Mouse (Mus musculus): ENCODE measurements around the gene Acap3. TPM values are rescaled to one million over a fixed set of nuclear protein-coding genes. Genes with fewer than 3 reads are reported as not detected.

The Acap3 gene
- polyA plus RNA-seq, 1 experiment from 2014 or later, result 17.9 TPM

DNA sequence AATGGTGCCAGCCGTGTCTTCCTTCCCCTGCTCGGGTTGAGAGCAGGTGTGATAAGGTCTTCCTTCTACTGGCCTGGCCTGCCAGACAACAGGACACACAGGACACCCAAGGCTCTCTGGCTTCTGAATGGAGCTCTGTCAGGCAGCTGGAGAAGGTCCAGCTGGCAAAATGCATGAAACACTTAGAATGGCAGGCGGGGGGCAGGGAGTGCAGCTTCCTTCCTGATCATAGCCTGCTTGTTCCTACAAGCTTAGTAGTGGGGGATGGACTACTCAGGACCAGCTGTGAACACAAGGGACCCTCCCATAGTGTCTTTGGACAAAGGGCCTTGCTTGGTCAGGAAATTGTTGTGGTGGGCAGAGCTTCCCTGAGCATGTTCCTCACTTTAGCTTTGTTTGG lies 9.6 kb downstream of the Acap3 start:
- peaks cover 46% of the 10 kb centered on the region for H3K36me3 ChIP-seq (ENCODE audit: control insufficient read depth, insufficient read depth, low read length)
- DNase-seq (ENCODE audit: low spot score), result no peak
- WGBS, result 84% methylated on average over 3 of the region's 3 CpGs

DNA sequence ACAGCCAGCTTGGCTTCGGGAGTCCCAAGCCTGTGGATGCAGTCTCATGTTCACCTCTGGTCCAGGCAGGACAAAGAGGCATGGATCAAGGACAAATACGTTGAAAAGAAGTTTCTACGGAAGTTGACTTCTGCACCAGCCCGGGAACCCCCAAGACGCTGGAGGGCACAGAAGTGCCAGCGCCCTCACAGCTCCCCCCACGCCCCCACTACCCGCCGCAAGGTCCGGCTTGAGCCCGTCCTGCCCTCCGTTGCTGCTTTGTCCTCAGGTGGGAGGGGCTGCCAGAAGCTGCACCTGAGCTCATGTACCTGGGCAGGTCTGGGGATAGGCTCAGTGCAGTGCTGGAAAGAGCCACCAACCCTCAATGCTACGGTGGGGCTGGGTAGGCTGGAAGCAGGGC lies 11.6 kb downstream of the Acap3 start:
- ATAC-seq (replicated peaks; ENCODE audit: low FRiP score) (no peak), DNase-seq (ENCODE audit: low spot score) (no peak)
- H3K9ac ChIP-seq (ENCODE audit: low read depth, low read length), result no peak overlapping the region
- H3K27ac ChIP-seq (ENCODE audit: low read depth, low read length), result no peak overlapping the region
- H3K27me3 ChIP-seq (replicated peaks; ENCODE audit: control insufficient read depth, insufficient read depth, low read length), result no peaks in the 10 kb centered on the region
- no peak overlapping the region for H3K4me2 ChIP-seq
- no peaks in the 10 kb centered on the region for H3K4me1 ChIP-seq (replicated peaks; ENCODE audit: control insufficient read depth, insufficient read depth, low read length)
- peaks cover 37% of the 10 kb centered on the region for H3K36me3 ChIP-seq (ENCODE audit: control insufficient read depth, insufficient read depth, low read length)
- H3K4me3 ChIP-seq (ENCODE audit: low read depth, low read length), result no peak overlapping the region
- WGBS, result 95% methylated on average over 13 of the region's 13 CpGs
- no peaks in the 10 kb centered on the region for H3K9me3 ChIP-seq (ENCODE audit: control insufficient read depth, low read length)

More for the DNA sequence above, 9.6 kb downstream of the Acap3 start:
- Histone ChIP-seq H3K27me3 (replicated peaks; ENCODE audit: control insufficient read depth, insufficient read depth, low read length) (no peaks in the 10 kb centered on the region), H3K27ac (ENCODE audit: low read depth, low read length) (no peak overlapping the region), H3K9me3 (ENCODE audit: control insufficient read depth, low read length) (no peaks in the 10 kb centered on the region), H3K9ac (ENCODE audit: low read depth, low read length) (no peak overlapping the region), H3K4me2 (no peak overlapping the region), H3K4me3 (ENCODE audit: low read depth, low read length) (no peak overlapping the region), H3K4me1 (replicated peaks; ENCODE audit: control insufficient read depth, insufficient read depth, low read length) (no peaks in the 10 kb centered on the region)
- ATAC-seq (replicated peaks; ENCODE audit: low FRiP score), result no peak

GRCm38 (mm10) chr4:155904318-155905102 lies 12.9 kb downstream of the Acap3 start:
- DNase-seq (ENCODE audit: low spot score) (no peak), ATAC-seq (replicated peaks; ENCODE audit: low FRiP score) (no peak)
- 84% methylated on average over 13 of the region's 13 CpGs for WGBS
- no peak overlapping the region for H3K9ac ChIP-seq (ENCODE audit: low read depth, low read length)
- no peaks in the 10 kb centered on the region for H3K9me3 ChIP-seq (ENCODE audit: control insufficient read depth, low read length)
- H3K4me2 ChIP-seq, result no peak overlapping the region
- H3K36me3 ChIP-seq (ENCODE audit: control insufficient read depth, insufficient read depth, low read length), result peaks cover 31% of the 10 kb centered on the region
- H3K4me1 ChIP-seq (replicated peaks; ENCODE audit: control insufficient read depth, insufficient read depth, low read length), result no peaks in the 10 kb centered on the region
- no peak overlapping the region for H3K27ac ChIP-seq (ENCODE audit: low read depth, low read length)
- H3K27me3 ChIP-seq (replicated peaks; ENCODE audit: control insufficient read depth, insufficient read depth, low read length), result no peaks in the 10 kb centered on the region
- no peak overlapping the region for H3K4me3 ChIP-seq (ENCODE audit: low read depth, low read length)

DNA sequence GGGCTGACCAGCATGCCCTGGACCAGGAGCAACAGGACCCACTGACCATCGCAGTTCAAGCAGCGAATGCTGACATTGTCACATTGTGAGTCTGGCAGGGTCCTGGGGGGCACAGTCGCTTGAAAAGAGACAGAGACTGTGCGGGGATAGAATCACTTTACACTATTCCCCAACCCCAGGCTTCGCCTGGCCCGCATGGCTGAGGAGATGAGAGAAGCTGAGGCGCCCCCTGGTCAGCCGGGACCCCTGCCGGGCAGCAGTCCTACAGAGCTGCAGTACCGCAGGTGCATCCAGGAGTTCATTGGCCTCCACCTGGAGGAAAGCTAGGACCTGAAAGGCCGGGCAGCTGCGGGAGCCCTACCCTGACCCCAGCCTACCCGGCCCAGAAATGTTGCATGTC lies 14.0 kb downstream of the Acap3 start:
- DNase-seq (ENCODE audit: low spot score), result no peak
- Histone ChIP-seq H3K27ac (ENCODE audit: low read depth, low read length) (no peak overlapping the region), H3K27me3 (replicated peaks; ENCODE audit: control insufficient read depth, insufficient read depth, low read length) (no peaks in the 10 kb centered on the region), H3K4me2 (no peak overlapping the region), H3K9ac (ENCODE audit: low read depth, low read length) (no peak overlapping the region), H3K36me3 (ENCODE audit: control insufficient read depth, insufficient read depth, low read length) (peaks cover 23% of the 10 kb centered on the region), H3K9me3 (ENCODE audit: control insufficient read depth, low read length) (no peaks in the 10 kb centered on the region), H3K4me3 (ENCODE audit: low read depth, low read length) (no peak overlapping the region), H3K4me1 (replicated peaks; ENCODE audit: control insufficient read depth, insufficient read depth, low read length) (no peaks in the 10 kb centered on the region)
- no peak for ATAC-seq (replicated peaks; ENCODE audit: low FRiP score)
- 87% methylated on average over 13 of the region's 13 CpGs for WGBS

GRCm38 (mm10) chr4:155906125-155906524 lies 14.5 kb downstream of the Acap3 start:
- ATAC-seq (replicated peaks; ENCODE audit: low FRiP score) (no peak), DNase-seq (ENCODE audit: low spot score) (no peak)
- no peak overlapping the region for H3K4me2 ChIP-seq
- H3K36me3 ChIP-seq (ENCODE audit: control insufficient read depth, insufficient read depth, low read length), result peaks cover 20% of the 10 kb centered on the region
- no peak overlapping the region for H3K27ac ChIP-seq (ENCODE audit: low read depth, low read length)
- WGBS, result 85% methylated on average over 9 of the region's 9 CpGs
- no peaks in the 10 kb centered on the region for H3K27me3 ChIP-seq (replicated peaks; ENCODE audit: control insufficient read depth, insufficient read depth, low read length)
- H3K4me1 ChIP-seq (replicated peaks; ENCODE audit: control insufficient read depth, insufficient read depth, low read length), result no peaks in the 10 kb centered on the region
- no peak overlapping the region for H3K9ac ChIP-seq (ENCODE audit: low read depth, low read length)
- no peaks in the 10 kb centered on the region for H3K9me3 ChIP-seq (ENCODE audit: control insufficient read depth, low read length)
- no peak overlapping the region for H3K4me3 ChIP-seq (ENCODE audit: low read depth, low read length)

- DNase-seq (ENCODE audit: low spot score) (no peak), ATAC-seq (replicated peaks; ENCODE audit: low FRiP score) (no peak)
- Histone ChIP-seq H3K27ac (ENCODE audit: low read depth, low read length) (no peak overlapping the region), H3K4me2 (no peak overlapping the region), H3K27me3 (replicated peaks; ENCODE audit: control insufficient read depth, insufficient read depth, low read length) (no peaks in the 10 kb centered on the region), H3K4me3 (ENCODE audit: low read depth, low read length) (no peak overlapping the region), H3K9ac (ENCODE audit: low read depth, low read length) (no peak overlapping the region), H3K4me1 (replicated peaks; ENCODE audit: control insufficient read depth, insufficient read depth, low read length) (no peaks in the 10 kb centered on the region), H3K9me3 (ENCODE audit: control insufficient read depth, low read length) (no peaks in the 10 kb centered on the region), H3K36me3 (ENCODE audit: control insufficient read depth, insufficient read depth, low read length) (peaks cover 18% of the 10 kb centered on the region)
- WGBS, result 79% methylated on average over 11 of the region's 11 CpGs
Observed at GRCm38 (mm10) chr4:155907003-155907402, 15.4 kb downstream of the Acap3 start.

DNA sequence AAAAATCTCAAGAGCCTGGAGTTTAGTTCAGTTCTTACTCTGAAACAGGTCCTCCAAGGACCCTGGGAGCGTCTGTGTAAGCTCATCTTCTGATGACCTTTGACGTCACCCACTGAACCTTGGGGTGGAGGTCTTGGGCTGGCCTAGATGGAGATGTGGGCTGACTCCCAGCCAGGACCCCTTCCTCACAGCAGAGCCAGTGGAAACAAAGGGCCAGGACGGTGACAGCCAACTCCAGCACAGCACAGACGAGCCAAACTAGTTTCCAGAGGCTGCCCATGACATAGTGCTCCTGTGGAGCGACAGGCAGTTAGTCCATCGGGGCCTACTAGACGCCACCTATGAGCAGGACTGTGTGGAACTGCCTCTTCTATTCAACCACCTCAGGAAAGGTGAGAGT lies 16.7 kb downstream of the Acap3 start:
- Histone ChIP-seq H3K27ac (ENCODE audit: low read depth, low read length) (no peak overlapping the region), H3K36me3 (ENCODE audit: control insufficient read depth, insufficient read depth, low read length) (peaks cover 9% of the 10 kb centered on the region; the same call in 1 of the 2 replicates), H3K9me3 (ENCODE audit: control insufficient read depth, low read length) (no peaks in the 10 kb centered on the region), H3K4me1 (replicated peaks; ENCODE audit: control insufficient read depth, insufficient read depth, low read length) (no peaks in the 10 kb centered on the region), H3K4me2 (no peak overlapping the region), H3K27me3 (replicated peaks; ENCODE audit: control insufficient read depth, insufficient read depth, low read length) (no peaks in the 10 kb centered on the region), H3K4me3 (ENCODE audit: low read depth, low read length) (no peak overlapping the region), H3K9ac (ENCODE audit: low read depth, low read length) (no peak overlapping the region)
- WGBS, result 75% methylated on average over 7 of the region's 7 CpGs
- ATAC-seq (replicated peaks; ENCODE audit: low FRiP score) (no peak), DNase-seq (ENCODE audit: low spot score) (no peak)

- H3K9ac ChIP-seq (ENCODE audit: low read depth, low read length), result no peak overlapping the region
- DNase-seq (ENCODE audit: low spot score) (no peak), ATAC-seq (replicated peaks; ENCODE audit: low FRiP score) (no peak)
- 91% methylated on average over 4 of the region's 4 CpGs for WGBS
- H3K27me3 ChIP-seq (replicated peaks; ENCODE audit: control insufficient read depth, insufficient read depth, low read length), result no peaks in the 10 kb centered on the region
- H3K36me3 ChIP-seq (ENCODE audit: control insufficient read depth, insufficient read depth, low read length), result peaks cover 4% of the 10 kb centered on the region; the same call in 1 of the 2 replicates
- H3K9me3 ChIP-seq (ENCODE audit: control insufficient read depth, low read length), result no peaks in the 10 kb centered on the region
- H3K27ac ChIP-seq (ENCODE audit: low read depth, low read length), result no peak overlapping the region
- H3K4me2 ChIP-seq, result no peak overlapping the region
- no peaks in the 10 kb centered on the region for H3K4me1 ChIP-seq (replicated peaks; ENCODE audit: control insufficient read depth, insufficient read depth, low read length)
- no peak overlapping the region for H3K4me3 ChIP-seq (ENCODE audit: low read depth, low read length)
Observed at GRCm38 (mm10) chr4:155908751-155909150, 17.1 kb downstream of the Acap3 start.

GRCm38 (mm10) chr4:155932031-155932430 lies 40.4 kb downstream of the Acap3 start:
- H3K9me3 ChIP-seq (ENCODE audit: control insufficient read depth, low read length), result no peaks in the 10 kb centered on the region
- no peak overlapping the region for H3K27ac ChIP-seq (ENCODE audit: low read depth, low read length)
- no peak overlapping the region for H3K4me3 ChIP-seq (ENCODE audit: low read depth, low read length)
- no peak overlapping the region for H3K4me2 ChIP-seq
- H3K9ac ChIP-seq (ENCODE audit: low read depth, low read length), result no peak overlapping the region
- ATAC-seq (replicated peaks; ENCODE audit: low FRiP score), result no peak
- no peak for DNase-seq (ENCODE audit: low spot score)
- H3K4me1 ChIP-seq (replicated peaks; ENCODE audit: control insufficient read depth, insufficient read depth, low read length), result no peaks in the 10 kb centered on the region
- no peaks in the 10 kb centered on the region for H3K36me3 ChIP-seq (ENCODE audit: control insufficient read depth, insufficient read depth, low read length)
- no peaks in the 10 kb centered on the region for H3K27me3 ChIP-seq (replicated peaks; ENCODE audit: control insufficient read depth, insufficient read depth, low read length)
- 74% methylated on average over 1 of the region's 1 CpGs for WGBS
